Mouse (Mus musculus) thymus, postnatal 36 days (tissue): ENCODE results near the gene Arl3.

Source experiments
- DNase-seq, 2 experiments: peaks; one replicate each; pipeline ENCODE4 v3.0.0; 2022; ENCODE audit warnings: mixed read lengths in 2 of 2

The Arl3 gene

GRCm38 (mm10) chr19:46499836-46500580 is 73.0 kb downstream of the Arl3 start:
- DNase-seq = peak; percentile 94 to 98

- DNase-seq = no peak
These were observed 73.5 kb downstream of the Arl3 start for GRCm38 (mm10) chr19:46499539-46499835.

- DNase-seq = no peak
These were observed 75.8 kb downstream of the Arl3 start for GRCm38 (mm10) chr19:46497230-46497629.

- DNase-seq = no peak
These were observed 77.9 kb downstream of the Arl3 start for GRCm38 (mm10) chr19:46495136-46495535.

- DNase-seq = no peak
These were observed 82.4 kb downstream of the Arl3 start for GRCm38 (mm10) chr19:46490634-46491033.

- no peak for DNase-seq
These were observed 83.5 kb downstream of the Arl3 start for GRCm38 (mm10) chr19:46489448-46489847.

- DNase-seq = no peak
These were observed 86.3 kb downstream of the Arl3 start for GRCm38 (mm10) chr19:46486709-46487108.

GRCm38 (mm10) chr19:46485847-46486246 is 87.2 kb downstream of the Arl3 start:
- no peak for DNase-seq

- DNase-seq = no peak
These were observed 88.5 kb downstream of the Arl3 start for GRCm38 (mm10) chr19:46484518-46484917.

- no peak for DNase-seq
These were observed 89.2 kb downstream of the Arl3 start for GRCm38 (mm10) chr19:46483701-46484328.

- no peak for DNase-seq
These were observed 90.0 kb downstream of the Arl3 start for GRCm38 (mm10) chr19:46482896-46483516.

- DNase-seq = no peak
These were observed 91.2 kb downstream of the Arl3 start for GRCm38 (mm10) chr19:46481756-46482155.

- DNase-seq = no peak
These were observed 91.6 kb downstream of the Arl3 start for GRCm38 (mm10) chr19:46481352-46481751.
